Mouse (Mus musculus) hindbrain, embryonic 12.5 days (tissue): ENCODE data around the gene Htt. TPM values are rescaled to one million over a fixed set of nuclear protein-coding genes. Genes with fewer than 3 reads are reported as not detected.

Experiments
- ATAC-seq: fragments of 200-750 bp; cut with Nextera tagmentation; 2 replicates; pipeline ENCODE4 v1.8.0; 2017; ENCODE audit warnings: moderate TSS enrichment; ENCODE audit not compliant: low FRiP score
- H3K27ac ChIP-seq: fragments of 300-500 bp; sonication (generic); 2 replicates; pipeline ENCODE4 v1.5.1; 2016; ENCODE audit warnings: mild to moderate bottlenecking
- H3K27me3 ChIP-seq: fragments of 300-500 bp; sonication (generic); 2 replicates; pipeline ENCODE4 v1.6.1; 2016; ENCODE audit warnings: mild to moderate bottlenecking
- H3K36me3 ChIP-seq: fragments of 300-500 bp; sonication (generic); 2 replicates; pipeline ENCODE4 v1.6.1; 2016; ENCODE audit warnings: mild to moderate bottlenecking
- H3K4me1 ChIP-seq: fragments of 300-500 bp; sonication (generic); 2 replicates; pipeline ENCODE4 v1.6.1; 2016
- H3K4me2 ChIP-seq: fragments of 300-500 bp; sonication (generic); replicated peaks from 2 replicates; pipeline ENCODE4 v1.6.1; 2016; ENCODE audit warnings: mild to moderate bottlenecking
- H3K4me3 ChIP-seq: fragments of 300-500 bp; sonication (generic); 2 replicates; pipeline ENCODE4 v1.5.1; 2016; ENCODE audit warnings: mild to moderate bottlenecking
- H3K9ac ChIP-seq: fragments of 300-500 bp; sonication (generic); 2 replicates; pipeline ENCODE4 v1.6.1; 2016; ENCODE audit warnings: mild to moderate bottlenecking, moderate library complexity
- H3K9me3 ChIP-seq: fragments of 300-500 bp; sonication (generic); replicated peaks from 2 replicates; pipeline ENCODE4 v1.6.1; 2016; ENCODE audit warnings: mild to moderate bottlenecking
- WGBS: fragments of 180-500 bp; shearing (Covaris S2); methylation state at CpG from one replicate; pipeline ENCODE4 v1.1.7; 2016; 5-methylcytosine and 5-hydroxymethylcytosine counted together
- polyA plus RNA-seq: library from polyadenylated mRNA; unstranded; fragments of >200 nt; fragmentation: Nextera tagmentation; extraction: Ambion mirVana; gene quantifications from 2 replicates; pipeline ENCODE4 v1.2.1, GENCODE M21; 2016

Htt gene
- polyA plus RNA-seq, 1 experiment from 2014 or later: 20.3 TPM

DNA sequence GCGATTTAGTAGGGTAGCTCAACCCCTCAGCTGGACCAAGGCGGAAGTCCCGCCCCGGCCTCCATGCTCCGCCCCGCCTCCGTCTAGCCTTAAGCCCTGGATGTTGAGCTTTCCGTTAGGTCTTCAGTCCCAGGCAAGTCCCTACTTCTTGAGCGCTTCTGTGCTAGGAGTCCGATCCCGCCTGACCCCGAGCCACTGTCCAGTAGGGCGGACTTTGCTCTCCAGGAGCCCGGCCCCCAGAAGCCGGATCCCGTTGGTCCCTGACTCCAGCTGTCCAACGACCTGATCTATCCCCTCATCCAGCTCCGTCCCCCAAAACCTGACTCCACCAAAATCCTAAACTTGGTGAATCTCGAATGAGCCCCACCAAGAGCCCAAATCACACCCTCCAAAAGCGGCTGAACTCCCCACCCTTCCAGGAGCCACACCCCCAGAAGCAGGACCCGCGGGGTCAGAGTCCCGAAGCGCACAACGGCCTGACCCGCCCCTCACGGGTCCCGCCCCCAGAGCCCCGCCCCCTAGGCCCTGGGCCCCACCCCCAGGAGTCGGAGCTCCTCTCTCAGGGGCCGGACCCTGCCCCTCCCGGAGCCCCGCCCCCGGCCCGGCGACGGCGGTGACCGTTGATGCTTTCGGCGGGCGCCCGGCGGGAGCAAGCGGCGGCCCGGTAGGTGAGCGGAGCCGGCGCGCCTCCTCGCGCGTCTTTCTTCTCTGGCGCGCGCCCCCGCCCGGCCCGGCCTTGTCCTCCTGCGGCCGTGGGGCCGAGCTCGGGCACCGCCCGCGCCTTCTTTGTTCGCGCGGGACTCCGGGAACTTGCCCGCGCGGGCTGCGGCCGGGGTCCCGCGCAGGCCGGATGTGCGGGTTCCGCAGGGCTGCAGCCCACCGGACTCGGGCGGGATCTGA lies 187.6 kb downstream of the Htt start, which contains the start of gene Rgs12:
TSS of gene Rgs12 (plus strand) at position 585 of the 900 bp plus-strand sequence.
- Histone ChIP-seq H3K27me3 (no peaks in the 10 kb centered on the region), H3K9ac (peak within 1 kb of the TSS; percentile 97), H3K4me1 (peaks cover 29% of the 10 kb centered on the region), H3K4me2 (peak within 1 kb of the TSS; percentile 63), H3K36me3 (0 out of 2 replicates have a peak, but pooled peaks cover 3% of the 10 kb centered on the region), H3K9me3 (peaks cover 8% of the 10 kb centered on the region), H3K4me3 (peak within 1 kb of the TSS; percentile 91), H3K27ac (peak within 1 kb of the TSS; percentile 97)
- ATAC-seq: peak; percentile 90
- WGBS: under 1% methylated on average over 73 of the region's 84 CpGs

- Histone ChIP-seq H3K4me2 (peak overlapping the region; percentile 63), H3K9ac (peak overlapping the region; percentile 97), H3K9me3 (peaks cover 8% of the 10 kb centered on the region), H3K4me1 (peaks cover 35% of the 10 kb centered on the region), H3K27ac (peak overlapping the region; percentile 97), H3K4me3 (peak overlapping the region; percentile 91), H3K27me3 (no peaks in the 10 kb centered on the region), H3K36me3 (0 out of 2 replicates have a peak, but pooled peaks cover 3% of the 10 kb centered on the region)
- WGBS: under 1% methylated on average over 12 of the region's 12 CpGs
- ATAC-seq: peak; percentile 67
Observed at GRCm38 (mm10) chr5:34949769-34950211, 188.2 kb downstream of the Htt start.

- Histone ChIP-seq H3K4me2 (peak overlapping the region; percentile 63), H3K36me3 (0 out of 2 replicates have a peak, but pooled peaks cover 3% of the 10 kb centered on the region), H3K4me3 (peak overlapping the region; percentile 91), H3K9ac (peak overlapping the region; percentile 97), H3K9me3 (peaks cover 8% of the 10 kb centered on the region), H3K4me1 (peaks cover 41% of the 10 kb centered on the region), H3K27me3 (no peaks in the 10 kb centered on the region), H3K27ac (peak overlapping the region; percentile 97)
- WGBS: 72% methylated on average over 6 of the region's 6 CpGs
- ATAC-seq: no peak
Observed at GRCm38 (mm10) chr5:34950486-34951160, 189.1 kb downstream of the Htt start.

DNA sequence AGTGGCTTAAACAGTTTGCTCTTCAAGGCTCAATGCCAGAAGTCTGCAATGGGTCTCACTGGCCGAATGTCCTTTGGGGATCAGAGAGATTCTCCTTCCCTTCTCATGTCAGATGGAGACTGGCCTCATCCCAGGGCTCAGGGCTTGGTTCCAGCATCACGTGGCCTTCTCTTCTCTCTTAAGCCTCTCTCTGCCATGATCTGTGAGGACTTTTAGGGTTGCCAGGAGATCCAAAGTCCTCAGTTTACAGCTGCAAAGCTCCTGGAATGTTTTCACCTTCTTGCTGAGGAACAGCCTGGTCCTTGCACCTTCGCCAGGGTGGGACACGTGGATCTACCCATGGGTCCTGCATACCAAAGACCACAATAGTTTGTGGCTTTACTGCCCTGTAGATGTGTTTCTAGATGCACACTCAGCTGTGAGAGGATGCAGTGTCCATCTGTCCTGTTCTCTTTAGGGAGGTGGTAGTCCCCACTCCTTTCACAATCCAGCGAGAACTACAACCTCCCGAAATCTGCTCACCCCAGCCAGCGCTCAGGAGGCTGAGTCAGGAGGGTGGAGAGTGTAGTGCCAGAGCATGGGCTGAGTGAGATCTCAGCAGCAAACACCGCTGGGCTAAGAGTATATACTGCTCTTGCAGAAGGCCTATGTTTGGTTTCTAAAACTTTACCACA lies 189.8 kb downstream of the Htt start:
- ATAC-seq: no peak
- H3K36me3 ChIP-seq: 0 out of 2 replicates have a peak, but pooled peaks cover 3% of the 10 kb centered on the region
- peak overlapping the region; percentile 91 for H3K4me3 ChIP-seq
- peaks cover 8% of the 10 kb centered on the region for H3K9me3 ChIP-seq
- H3K4me2 ChIP-seq: peak overlapping the region; percentile 63
- WGBS: 94% methylated on average over 8 of the region's 8 CpGs
- no peaks in the 10 kb centered on the region for H3K27me3 ChIP-seq
- H3K9ac ChIP-seq: peak overlapping the region; percentile 97; the same call in 1 of the 2 replicates
- H3K4me1 ChIP-seq: peaks cover 47% of the 10 kb centered on the region
- H3K27ac ChIP-seq: peak overlapping the region; percentile 97; the same call in 1 of the 2 replicates

GRCm38 (mm10) chr5:34954508-34954907 lies 193.0 kb downstream of the Htt start:
- no peak overlapping the region for H3K4me3 ChIP-seq
- no peak overlapping the region for H3K4me2 ChIP-seq
- no peak for ATAC-seq
- 0 out of 2 replicates have a peak overlapping the region, but pooled peaks have one; percentile 24 for H3K27ac ChIP-seq
- no peak overlapping the region for H3K9ac ChIP-seq
- 74% methylated on average over 6 of the region's 6 CpGs for WGBS
- peaks cover 8% of the 10 kb centered on the region for H3K9me3 ChIP-seq
- H3K36me3 ChIP-seq: 0 out of 2 replicates have a peak, but pooled peaks cover 3% of the 10 kb centered on the region
- peaks cover 66% of the 10 kb centered on the region for H3K4me1 ChIP-seq
- H3K27me3 ChIP-seq: no peaks in the 10 kb centered on the region

DNA sequence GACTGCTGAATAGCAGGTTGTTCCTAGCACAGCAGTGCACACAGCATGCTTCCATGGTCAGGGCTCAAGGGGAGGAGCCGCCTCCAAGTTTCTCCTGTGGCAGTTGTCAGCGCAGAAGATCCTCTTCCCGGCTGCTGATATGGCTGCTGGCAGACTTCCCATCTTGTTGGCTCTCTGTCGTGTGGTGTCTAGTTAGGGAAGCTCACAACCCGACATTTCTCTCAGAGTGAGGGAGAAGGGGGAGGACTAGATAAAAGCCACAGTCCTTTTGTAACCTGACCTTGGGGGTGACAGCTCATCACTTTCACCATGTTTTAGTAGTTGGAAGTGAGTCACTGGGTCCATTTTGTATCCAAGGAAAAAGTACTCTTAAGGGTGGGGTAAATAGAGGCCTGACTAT lies 194.1 kb downstream of the Htt start:
- H3K9ac ChIP-seq: no peak overlapping the region
- peaks cover 8% of the 10 kb centered on the region for H3K9me3 ChIP-seq
- H3K27me3 ChIP-seq: no peaks in the 10 kb centered on the region
- no peak for ATAC-seq
- no peak overlapping the region for H3K4me3 ChIP-seq
- H3K4me2 ChIP-seq: no peak overlapping the region
- peaks cover 66% of the 10 kb centered on the region for H3K4me1 ChIP-seq
- 70% methylated on average over 5 of the region's 5 CpGs for WGBS
- no peak overlapping the region for H3K27ac ChIP-seq
- 0 out of 2 replicates have a peak, but pooled peaks cover 3% of the 10 kb centered on the region for H3K36me3 ChIP-seq

DNA sequence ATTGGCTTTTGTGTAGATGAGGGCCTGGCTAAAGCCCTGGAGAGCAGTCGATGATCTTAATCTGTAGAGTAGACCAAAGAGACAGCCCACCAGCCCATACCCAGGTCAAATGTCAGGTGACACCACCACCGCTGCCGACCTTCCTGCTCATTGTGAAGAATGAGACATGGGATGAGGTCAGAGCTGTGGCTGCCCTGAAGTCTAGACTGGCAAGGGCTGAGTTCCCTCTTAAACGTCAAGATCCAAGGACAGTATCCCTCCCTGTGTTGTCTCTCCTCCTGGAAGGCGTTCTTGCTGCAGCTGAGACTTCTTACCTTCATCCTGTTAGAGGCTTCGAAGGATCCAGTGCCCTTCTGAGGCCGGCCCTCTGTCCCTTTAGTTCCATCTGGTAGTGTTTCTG lies 194.6 kb downstream of the Htt start:
- Histone ChIP-seq H3K4me1 (peaks cover 64% of the 10 kb centered on the region), H3K27me3 (no peaks in the 10 kb centered on the region), H3K27ac (no peak overlapping the region), H3K4me3 (no peak overlapping the region), H3K36me3 (0 out of 2 replicates have a peak, but pooled peaks cover 3% of the 10 kb centered on the region), H3K4me2 (no peak overlapping the region), H3K9me3 (peaks cover 8% of the 10 kb centered on the region), H3K9ac (no peak overlapping the region)
- ATAC-seq: no peak
- 76% methylated on average over 7 of the region's 7 CpGs for WGBS

DNA sequence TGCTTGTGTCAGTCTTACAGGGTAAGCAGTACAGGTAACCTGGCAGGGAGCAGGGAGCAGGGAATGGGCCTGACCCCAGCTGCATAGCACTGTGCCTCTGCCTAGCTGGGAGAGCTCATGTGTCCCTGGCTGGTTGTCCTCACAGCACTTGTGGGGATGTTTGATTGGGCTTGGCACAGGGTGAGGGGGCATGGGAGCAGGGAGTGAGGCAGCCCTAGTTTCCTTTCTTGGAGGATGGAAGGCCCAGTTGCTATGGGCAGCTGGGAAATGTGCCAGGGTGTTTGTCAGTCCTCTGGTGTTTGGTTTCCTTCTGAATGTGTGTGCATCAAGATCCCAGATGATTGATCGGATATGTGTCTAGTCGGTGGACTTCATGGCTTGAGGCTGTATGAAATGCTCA lies 195.5 kb downstream of the Htt start:
- Histone ChIP-seq H3K9ac (no peak overlapping the region), H3K36me3 (no peaks in the 10 kb centered on the region), H3K4me3 (no peak overlapping the region), H3K4me1 (peaks cover 58% of the 10 kb centered on the region), H3K27me3 (no peaks in the 10 kb centered on the region), H3K27ac (peak overlapping the region; percentile 48; the same call in 1 of the 2 replicates), H3K4me2 (no peak overlapping the region), H3K9me3 (peaks cover 8% of the 10 kb centered on the region)
- ATAC-seq: peak; percentile 17; the same call in 1 of the 2 replicates
- 87% methylated on average over 2 of the region's 2 CpGs for WGBS

DNA sequence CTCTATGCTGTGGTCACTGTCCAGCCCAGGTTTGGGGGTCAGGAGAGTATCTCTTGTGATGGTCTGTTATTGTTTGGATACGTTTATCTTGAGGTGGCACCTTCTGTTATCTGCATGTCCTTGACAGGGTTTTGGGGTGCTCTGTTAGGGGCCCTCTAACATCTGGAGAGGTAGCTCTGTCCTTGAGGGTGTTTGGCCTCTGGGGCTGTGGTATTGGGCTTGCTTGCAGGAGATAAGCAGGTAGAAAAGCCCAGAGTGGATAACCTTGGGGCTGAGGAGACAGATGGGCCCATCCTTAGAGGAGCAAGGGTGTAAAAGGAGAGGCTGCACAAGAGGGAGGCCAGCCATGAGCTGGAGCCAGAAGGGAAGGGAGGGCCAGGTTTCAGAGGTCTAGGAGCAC lies 198.5 kb downstream of the Htt start:
- H3K4me2 ChIP-seq: no peak overlapping the region
- peaks cover 43% of the 10 kb centered on the region for H3K4me1 ChIP-seq
- ATAC-seq: no peak
- H3K9me3 ChIP-seq: no peaks in the 10 kb centered on the region
- no peak overlapping the region for H3K9ac ChIP-seq
- WGBS: 82% methylated on average over 1 of the region's 1 CpGs
- peaks cover 5% of the 10 kb centered on the region for H3K36me3 ChIP-seq
- no peak overlapping the region for H3K4me3 ChIP-seq
- no peak overlapping the region for H3K27ac ChIP-seq
- H3K27me3 ChIP-seq: no peaks in the 10 kb centered on the region
